Mouse (Mus musculus) induced T-regulatory cell, adult 2 months (primary cell): ENCODE data around the gene Ankrd44.

Experiments
- DNase-seq: peaks from one replicate; pipeline ENCODE4 v3.0.0-alpha.2; 2012; ENCODE audit warnings: low read depth

The Ankrd44 gene

GRCm38 (mm10) chr1:54847238-54847637 is 78.9 kb downstream of the Ankrd44 start:
- DNase-seq: peak; percentile 48

GRCm38 (mm10) chr1:54846346-54847000 is 79.7 kb downstream of the Ankrd44 start:
- DNase-seq: no peak

- no peak for DNase-seq
Observed at GRCm38 (mm10) chr1:54844361-54844760, 81.8 kb downstream of the Ankrd44 start.

- DNase-seq: no peak
Observed at GRCm38 (mm10) chr1:54842765-54843461, 83.3 kb downstream of the Ankrd44 start.

- DNase-seq: peak; percentile 92
Observed at GRCm38 (mm10) chr1:54841788-54842187, 84.4 kb downstream of the Ankrd44 start.

GRCm38 (mm10) chr1:54840040-54840439 is 86.1 kb downstream of the Ankrd44 start:
- DNase-seq: peak; percentile 67

GRCm38 (mm10) chr1:54838486-54838805 is 87.7 kb downstream of the Ankrd44 start:
- DNase-seq: no peak

GRCm38 (mm10) chr1:54837721-54838485 is 88.3 kb downstream of the Ankrd44 start:
- no peak for DNase-seq

- DNase-seq: peak; percentile 35
Observed at GRCm38 (mm10) chr1:54835661-54836205, 90.5 kb downstream of the Ankrd44 start.

- DNase-seq: no peak
Observed at GRCm38 (mm10) chr1:54833221-54833620, 93.0 kb downstream of the Ankrd44 start.

- peak; percentile 89 for DNase-seq
Observed at GRCm38 (mm10) chr1:54832765-54833164, 93.4 kb downstream of the Ankrd44 start.

- DNase-seq: no peak
Observed at GRCm38 (mm10) chr1:54830223-54830622, 96.0 kb downstream of the Ankrd44 start.

GRCm38 (mm10) chr1:54829681-54830213 is 96.4 kb downstream of the Ankrd44 start:
- DNase-seq: no peak

GRCm38 (mm10) chr1:54827827-54828226 is 98.4 kb downstream of the Ankrd44 start:
- DNase-seq: peak; percentile 83

GRCm38 (mm10) chr1:54827351-54827750 is 98.8 kb downstream of the Ankrd44 start:
- no peak for DNase-seq

- DNase-seq: no peak
Observed at GRCm38 (mm10) chr1:54826426-54826986, 99.7 kb downstream of the Ankrd44 start.

GRCm38 (mm10) chr1:54825718-54826425 is 100.3 kb downstream of the Ankrd44 start:
- DNase-seq: no peak

- no peak for DNase-seq
Observed at GRCm38 (mm10) chr1:54824106-54824808, 101.9 kb downstream of the Ankrd44 start.

GRCm38 (mm10) chr1:54821797-54822196 is 104.4 kb downstream of the Ankrd44 start:
- DNase-seq: no peak

- DNase-seq: peak; percentile 29
Observed at GRCm38 (mm10) chr1:54815206-54815855, 110.9 kb downstream of the Ankrd44 start.
